Mouse (Mus musculus): Measurements from ENCODE around the gene Bcl2l13.

DNA sequence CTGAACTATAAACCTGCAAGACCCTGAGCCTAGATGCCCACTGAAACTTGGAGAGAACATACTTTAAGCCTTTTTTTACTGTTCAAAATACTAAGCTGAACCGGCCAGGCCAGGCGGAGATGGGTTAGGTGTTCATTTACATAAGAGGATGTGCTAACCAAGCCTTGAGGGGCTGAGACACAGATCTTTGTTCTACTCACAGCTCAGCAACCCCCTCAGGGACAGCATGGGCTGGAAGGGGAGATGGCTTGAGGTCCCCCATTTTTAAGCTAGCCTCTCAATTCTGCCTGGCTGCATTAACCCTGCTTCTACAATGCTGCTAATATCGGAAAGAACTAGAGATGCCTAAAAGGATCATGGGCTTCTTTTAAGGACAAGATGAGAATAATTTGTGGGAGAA lies 103.8 kb downstream of the Bcl2l13 start:
- no peak for TF ChIP-seq POLR2A (IDR thresholded peaks at IDR 0.05; ENCODE audit: low read depth, low read length)
- no peak for TF ChIP-seq CTCF (IDR thresholded peaks at IDR 0.05; ENCODE audit: extremely low read depth, insufficient read depth, insufficient read length, insufficient replicate concordance)

Measured in spleen, adult 2 months (tissue).